Mouse (Mus musculus) ES-CJ7 (cell line): ENCODE measurements at regions not wholly inside any gene's neighbourhood (a gene's known extent, or its start where the extent isn't known, plus 50 kb on each side); places are given as distances from the start of the nearest gene placed in this dataset.

Experiments
- DNase-seq: peaks from one replicate; pipeline ENCODE4 v3.0.0; 2011; ENCODE audit warnings: low read depth, low spot score

DNA sequence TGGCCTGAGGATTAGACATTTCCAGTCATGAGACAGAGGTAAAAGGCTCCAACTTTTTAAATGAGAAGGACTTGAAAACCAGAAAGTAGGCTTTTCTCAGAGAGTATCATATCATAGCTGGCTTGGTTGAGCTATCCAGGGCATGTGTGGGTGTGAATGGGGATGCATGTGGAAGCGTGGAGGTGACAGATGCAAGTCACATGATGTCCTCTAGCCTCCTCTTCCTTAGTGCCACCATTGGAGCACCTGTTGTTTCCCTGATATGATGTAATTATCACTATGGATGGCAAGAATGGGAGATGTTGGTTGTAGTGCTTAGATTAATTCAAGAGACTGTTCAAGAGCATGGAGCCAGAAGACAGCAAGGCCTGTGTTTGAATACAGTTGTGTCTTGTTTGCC is 510.0 kb downstream of the Ccdc171 start:
- no peak for DNase-seq

DNA sequence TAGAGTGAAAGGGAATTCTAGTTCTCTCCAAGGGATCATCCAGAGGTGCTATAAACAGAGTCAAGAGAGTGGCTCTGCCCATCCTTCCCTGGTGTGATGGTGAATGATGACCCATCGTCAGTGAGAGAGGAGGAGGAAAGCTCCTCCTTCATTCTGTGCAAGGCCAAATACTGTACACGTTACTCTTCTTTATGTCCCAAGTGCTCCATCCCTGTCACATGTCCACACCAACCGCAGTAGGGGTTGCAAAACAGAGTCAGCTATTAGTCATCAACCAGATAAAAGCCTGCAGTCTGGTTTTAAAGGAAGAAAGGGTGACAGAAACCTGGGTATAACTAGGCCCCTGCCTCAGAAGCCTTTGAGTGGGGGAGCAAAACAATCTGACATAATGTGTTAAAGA is 512.2 kb downstream of the Ccdc171 start:
- no peak for DNase-seq

DNA sequence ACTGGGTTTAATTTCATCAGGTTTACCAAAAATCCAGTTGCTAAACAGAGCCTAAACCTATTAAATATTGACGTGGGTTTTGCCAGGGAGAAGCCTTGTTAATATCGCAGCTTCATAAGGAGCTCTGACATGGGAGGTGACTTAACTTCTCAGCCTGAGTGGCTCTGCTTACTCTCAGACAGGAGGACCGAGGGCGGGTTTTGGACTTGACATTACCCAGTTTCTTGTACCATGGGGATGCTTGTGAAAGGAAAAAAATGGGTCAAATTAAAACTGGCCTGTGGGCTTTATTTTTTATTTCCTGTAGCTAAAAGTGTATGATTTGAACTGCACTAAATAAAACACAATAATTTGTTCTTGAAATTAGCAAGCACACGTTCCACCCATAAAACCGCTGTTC is 524.9 kb downstream of the Ccdc171 start:
- no peak for DNase-seq

DNA sequence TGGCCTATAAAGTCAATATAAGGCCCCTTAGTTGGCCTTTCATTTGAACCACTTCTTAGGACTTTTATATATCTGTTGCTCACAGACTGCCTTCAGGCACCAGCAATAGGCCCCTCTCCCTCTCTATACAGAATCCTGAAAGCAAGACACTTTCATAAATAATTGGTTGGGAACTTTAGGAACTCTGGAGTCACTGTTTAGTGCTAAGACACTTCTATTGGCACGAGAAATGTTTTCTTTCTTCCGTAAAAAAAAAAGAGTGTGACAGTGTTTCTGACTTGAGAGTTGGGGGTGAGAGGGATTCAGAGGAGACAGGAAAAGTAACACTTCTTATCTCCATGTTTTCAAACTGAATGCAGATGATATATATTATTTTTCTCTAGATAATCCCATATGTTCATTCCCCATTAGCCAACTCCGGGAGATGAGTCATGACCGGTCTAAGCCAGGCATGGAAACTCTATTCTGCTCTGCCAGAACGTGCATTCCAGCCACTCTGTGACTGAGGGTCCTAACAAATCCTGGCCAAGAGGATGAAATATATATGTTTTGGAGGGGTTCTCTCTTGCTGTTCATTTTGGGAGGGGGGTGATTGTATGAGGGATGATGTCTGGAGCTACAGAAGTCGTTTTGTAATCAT is 531.6 kb downstream of the Ccdc171 start:
- no peak for DNase-seq

DNA sequence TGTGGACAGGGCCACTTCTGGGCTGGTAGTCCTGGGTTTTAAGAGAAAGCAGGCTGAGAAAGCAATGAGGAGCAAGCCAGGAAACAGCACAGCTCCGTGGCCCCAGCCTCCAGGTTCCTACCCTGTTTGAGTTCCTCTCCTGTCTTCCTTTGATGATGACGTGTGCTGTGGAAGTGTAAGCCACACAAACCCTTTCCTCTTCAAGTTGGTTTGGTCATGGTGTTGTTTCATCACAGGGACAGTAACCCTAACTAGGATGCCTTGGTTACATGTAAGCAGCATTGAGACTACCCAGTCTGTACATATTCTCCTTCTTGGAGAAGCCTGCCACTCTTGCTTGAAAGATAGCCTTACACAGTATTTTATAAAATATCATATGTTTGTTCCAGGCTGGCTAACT is 534.8 kb downstream of the Ccdc171 start:
- no peak for DNase-seq

DNA sequence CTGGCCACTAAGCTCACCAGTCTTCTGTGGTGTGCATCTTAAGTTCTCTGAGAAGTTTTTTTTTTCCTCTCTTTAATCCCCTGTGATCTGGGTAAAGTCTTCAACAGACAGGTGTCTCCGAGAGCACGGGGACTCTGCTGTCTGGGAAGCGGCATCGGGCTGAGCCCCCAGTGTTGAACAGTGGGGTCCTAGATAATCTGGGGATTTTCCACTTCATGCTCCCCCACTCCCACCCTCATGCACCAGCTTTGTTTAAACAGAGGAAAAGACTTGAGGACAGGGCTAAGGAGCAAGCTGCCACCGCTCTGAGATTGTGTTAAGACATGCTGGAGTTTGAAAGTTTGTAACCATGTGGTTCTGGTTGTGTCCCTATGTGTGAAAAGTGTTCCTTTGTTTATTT is 538.4 kb downstream of the Ccdc171 start:
- DNase-seq, result no peak

DNA sequence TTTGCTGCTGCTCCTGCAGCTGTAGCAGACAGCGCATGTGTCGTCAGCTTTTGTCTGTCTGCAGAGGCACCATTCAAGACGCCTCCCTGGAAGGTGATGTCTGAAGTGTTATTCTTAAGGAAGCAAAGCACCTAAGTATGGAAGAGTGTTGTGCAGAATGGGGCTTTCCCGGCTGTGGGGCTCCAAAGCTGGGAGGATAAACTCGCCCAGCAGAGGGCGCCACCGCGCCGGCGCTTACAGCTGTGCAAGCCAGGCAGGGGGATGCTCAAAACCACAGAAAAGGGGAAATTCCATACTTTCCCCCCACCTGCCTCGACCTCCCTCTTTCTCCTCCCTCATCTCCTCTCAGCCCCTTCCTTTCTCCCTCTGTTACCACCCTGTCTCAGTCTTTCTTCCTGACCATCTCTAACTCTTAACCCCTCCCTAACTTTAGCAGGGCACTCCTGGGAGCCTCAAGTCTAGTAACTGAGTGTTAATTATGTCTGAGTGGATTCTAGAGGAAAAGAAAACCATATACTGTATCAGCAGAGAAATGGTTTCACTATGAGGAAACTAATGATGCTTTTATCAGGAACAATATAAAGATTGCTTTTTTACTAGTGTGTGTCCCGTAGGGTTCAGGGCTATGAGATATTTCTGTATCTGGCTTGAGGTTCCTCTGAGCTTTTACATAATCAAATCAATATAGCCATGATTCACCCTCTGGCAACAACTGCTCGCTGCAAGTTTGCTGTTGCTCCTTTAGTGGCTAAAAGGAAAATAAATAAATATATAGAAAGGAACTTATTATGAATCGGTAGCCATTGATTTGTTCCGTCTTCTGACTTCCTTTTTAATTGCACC is 539.5 kb downstream of the Ccdc171 start:
- peak; percentile 69 for DNase-seq

DNA sequence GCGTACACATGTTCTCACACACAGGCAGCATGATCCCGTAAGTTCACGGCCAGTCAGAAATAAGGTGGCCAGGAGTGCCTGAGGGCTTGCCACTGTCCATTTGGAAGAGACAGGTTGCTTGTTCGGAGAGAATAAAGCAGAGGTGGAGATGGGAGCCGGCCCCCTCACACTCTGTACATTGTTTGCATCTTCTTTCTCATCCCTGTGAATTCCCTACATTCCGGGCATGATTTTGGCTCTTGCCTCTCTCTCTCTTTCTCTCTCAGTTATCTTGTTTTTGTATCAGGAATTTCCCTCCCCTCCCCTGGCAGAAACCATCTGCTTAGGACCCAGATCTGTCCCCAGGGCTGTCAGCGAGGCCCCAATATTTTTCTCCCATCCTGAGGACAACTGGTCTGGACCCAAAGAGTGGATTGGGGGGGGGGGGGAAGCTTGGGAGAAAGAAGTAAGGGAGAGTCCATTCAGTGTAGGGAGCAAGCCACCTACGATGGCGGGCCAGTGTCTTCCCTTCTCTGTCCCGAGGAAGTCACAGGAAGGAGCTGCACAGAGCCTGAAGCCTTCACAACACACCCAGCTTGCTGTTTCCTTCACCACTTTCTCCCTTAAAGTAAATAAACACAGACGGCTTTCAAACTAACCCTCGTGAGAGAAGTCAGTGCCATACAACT is 540.2 kb downstream of the Ccdc171 start:
- no peak for DNase-seq

DNA sequence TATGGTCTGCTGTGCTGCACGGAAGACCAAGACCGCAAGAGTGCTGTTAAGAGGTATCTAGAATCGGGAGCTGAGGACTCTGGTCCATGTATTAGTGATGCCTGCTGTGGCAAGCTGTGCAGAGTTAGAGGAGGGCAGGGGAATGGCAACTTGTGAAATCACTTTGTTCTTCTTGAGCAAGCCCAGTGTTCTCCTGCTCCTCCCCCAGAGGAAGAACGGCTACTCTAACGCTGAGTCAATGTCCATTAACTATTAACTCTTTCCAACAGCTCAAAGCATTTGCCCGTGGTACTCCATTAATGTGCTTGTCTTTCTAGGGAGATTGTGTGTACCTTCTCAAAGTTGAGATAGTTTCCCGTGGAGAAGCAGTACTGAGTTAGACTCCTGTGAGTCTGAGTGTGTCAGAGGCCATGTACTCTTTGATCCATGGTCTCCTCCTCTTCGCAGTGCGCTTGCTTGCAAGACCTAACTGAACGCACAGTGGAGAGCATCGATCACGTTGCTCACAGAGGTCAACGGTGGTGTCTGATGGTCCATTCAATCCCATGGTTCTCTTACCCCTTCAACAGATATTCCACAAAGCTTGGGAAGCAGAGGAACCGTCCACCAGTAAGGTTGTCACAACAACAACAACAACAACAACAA is 542.7 kb downstream of the Ccdc171 start:
- no peak for DNase-seq

DNA sequence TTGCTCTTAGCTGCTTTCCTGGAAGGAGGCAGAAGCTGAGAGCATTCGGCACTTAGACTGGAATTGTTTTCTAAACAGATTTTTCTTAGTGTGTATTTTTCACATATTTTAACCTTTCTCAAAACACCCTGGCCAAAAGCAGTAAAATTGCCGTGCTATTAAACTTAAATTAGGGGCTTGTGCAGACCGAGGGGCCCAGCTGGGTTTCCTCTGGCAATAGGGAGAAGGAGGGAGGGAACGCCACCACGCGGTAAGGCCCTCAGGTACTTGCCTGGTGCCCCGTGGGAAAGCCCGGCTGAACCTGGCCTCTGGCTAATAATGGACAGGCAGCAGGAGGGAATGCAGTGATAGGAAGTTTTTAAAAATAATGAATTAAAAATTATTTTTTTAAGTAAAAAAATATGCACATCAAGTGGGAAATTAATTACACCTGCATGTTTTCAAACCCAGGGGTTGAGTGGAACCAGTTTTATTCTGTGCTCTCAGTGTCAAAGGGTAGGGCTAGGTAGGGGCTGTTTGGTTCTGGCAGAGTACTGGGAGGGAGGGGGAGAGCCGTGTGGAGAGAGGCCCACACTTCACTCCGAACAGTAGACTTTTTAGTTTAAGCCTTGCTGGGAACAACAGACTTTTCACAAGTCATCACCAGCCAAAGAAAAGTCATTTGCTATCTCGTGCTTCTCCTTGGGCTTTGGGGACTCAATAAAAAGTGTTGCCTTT is 543.8 kb downstream of the Ccdc171 start:
- DNase-seq, result no peak

DNA sequence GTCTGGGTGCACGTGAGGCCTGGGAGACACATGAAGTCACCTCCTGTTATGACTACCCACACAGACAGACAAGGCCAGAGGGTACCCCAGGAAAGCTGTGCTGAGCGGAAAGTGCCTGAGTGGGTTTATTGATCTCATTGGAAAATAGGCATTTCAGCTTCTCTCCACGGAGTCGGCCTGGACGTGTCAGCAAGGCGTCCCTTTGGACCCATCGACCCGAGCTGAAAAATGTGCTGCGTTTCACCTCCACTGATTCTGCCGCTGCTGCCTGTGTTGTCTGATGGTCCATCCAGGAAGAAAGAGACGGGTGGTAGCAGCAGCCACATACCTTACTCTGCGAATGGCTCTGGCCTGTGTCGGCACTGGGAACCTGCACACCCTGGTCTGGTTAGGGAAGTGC is 544.3 kb downstream of the Ccdc171 start:
- DNase-seq, result peak; percentile 4

DNA sequence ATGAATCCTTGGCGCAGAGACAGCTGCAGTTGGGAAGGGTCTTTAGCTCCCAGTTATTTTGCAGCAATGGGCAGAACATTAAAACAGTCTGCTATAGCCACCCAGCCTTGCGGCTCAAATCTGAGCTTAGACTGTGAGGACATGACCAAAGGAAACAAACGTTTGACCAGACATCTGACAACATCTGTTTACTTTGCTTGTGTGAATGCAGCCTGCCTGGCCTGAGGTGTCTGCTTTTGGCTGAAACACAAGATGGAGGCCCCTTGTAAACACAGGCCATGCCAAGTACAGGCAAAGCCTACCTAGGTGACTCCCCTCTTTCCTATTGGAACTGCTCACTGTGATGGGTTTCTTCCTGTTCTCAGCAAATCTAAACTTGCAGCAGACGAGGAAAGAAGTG is 544.7 kb downstream of the Ccdc171 start:
- no peak for DNase-seq

DNA sequence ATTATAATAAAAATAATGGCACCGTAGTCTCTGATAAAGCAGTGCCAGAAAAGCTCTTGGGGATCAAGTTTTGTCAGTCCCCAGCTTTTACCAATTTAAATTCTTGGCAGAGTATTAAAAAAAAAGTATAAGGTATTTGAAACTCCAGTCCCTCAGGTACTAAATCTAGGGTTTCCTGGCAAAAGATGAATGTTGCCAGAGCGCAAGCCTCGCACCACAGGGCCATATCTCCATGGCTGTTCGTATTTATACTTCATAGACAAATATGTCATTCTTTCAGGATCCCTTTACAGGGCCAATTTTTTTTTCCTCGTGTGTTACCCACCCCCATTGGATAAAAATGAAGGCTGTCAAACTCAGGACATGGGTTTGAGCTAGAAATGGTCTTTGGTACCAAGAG is 546.8 kb downstream of the Ccdc171 start:
- DNase-seq, result no peak

DNA sequence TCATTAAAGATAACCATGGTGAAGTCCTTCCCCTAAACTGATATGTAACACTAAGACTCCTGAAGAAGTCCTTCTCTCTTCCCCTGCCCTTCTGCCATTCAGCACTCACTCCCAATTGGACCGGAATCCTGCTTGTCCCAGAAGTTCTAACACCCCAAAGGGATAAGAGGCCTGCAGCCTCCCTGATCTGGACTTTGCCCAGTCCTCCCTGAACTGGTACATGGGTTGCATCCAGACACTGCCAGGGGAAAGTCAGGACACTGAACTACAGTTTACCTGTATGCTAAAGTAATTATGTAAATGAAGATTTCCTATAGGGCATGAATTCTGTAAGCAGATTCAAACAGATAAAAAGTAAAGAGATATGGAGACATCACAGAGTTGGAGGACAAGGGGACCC is 551.2 kb downstream of the Ccdc171 start:
- no peak for DNase-seq

DNA sequence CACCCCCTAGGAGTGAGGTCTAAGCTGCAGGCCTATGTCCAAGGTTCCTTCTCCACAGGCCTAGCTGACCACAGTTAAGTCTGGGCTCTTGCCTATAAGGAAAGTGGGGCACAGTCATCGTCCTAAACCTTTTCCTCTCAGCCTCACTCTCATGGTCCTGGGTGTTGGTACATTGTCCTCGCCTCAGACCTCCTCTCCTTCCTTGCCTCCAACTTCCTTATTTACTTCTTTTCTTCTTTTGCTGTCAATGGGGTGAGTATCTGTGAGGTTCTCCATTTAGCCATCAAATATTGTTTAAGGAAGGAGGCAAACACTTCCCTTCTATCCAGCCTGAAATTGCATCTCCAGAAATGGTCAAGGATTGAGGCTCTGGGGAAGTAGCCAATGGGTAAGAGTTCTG is 554.2 kb downstream of the Ccdc171 start:
- no peak for DNase-seq

DNA sequence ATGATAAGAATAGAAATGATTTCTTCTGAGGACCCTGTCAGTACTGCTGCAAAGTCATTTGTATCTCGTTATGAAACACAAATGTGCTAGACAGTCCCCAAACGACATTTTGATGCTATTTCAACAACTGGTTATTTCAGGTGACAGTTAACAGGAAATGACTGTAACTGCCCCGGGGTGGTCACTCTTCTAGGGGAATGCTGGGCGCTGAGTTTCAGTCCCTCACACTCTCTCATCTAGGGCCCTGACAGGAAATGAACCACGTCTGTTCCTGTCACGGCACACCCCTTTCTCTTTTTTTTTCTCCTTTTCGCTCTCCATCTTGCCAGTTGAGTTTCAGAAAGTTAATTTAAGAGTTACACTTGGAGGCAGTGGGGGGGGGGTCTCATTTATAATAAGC is 556.2 kb downstream of the Ccdc171 start:
- DNase-seq, result no peak

DNA sequence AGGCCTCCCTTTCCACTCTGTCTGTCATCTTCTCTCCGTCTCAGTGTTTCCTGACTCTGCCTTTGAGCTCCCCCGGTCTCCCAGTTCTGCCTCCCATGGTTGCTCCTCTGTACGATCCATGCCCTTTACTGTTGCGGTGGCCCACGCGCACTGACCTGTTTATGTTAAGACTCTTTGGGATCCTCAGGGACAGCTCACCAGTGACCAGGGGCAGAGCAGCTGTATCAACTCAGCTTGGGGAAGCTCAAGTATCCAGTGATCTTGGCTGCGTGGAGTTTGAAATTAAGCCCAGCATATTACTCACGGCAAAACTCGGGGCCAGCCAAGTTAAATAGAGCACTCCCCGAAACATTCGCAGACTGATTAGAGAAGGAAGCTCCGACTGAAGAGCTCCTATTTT is 562.8 kb downstream of the Ccdc171 start:
- DNase-seq, result no peak

DNA sequence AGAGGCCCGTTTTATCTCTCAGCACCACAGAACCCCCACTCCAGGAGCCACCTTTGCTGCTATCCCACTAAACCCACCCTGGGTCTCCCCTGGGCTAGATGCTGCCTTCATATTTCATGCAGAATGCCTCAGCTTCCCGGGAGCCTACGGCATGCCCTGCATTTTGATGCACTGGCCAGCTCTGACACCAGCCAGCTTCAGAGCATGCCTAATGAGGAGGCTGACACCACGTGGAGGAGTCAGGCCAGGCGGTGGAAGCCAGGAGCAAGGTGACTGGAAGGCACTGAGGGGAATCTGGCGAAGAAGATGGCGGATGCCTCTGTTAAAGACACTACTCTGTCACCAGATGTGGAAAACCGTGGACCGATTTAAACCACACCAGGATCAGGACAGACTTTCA is 567.2 kb downstream of the Ccdc171 start:
- DNase-seq, result no peak

DNA sequence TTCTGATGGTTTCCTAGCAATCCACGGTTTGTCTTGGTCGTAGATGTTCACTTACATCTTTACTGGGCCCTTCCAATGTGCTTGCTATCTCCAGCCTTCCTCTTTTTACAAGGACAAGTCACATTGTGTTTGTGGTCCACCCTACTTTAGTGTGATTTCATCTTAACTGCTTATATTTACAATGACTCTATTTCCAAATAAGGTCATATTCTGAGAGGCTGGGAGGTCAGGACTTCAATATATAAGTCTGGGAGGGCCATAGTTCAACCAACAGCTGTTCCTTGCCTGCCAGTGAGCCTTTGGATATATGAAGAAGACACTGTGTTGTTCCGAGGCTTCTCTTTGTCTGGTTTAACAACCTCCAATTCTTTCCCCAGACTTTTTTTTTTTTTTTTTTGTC is 569.9 kb downstream of the Ccdc171 start:
- no peak for DNase-seq

DNA sequence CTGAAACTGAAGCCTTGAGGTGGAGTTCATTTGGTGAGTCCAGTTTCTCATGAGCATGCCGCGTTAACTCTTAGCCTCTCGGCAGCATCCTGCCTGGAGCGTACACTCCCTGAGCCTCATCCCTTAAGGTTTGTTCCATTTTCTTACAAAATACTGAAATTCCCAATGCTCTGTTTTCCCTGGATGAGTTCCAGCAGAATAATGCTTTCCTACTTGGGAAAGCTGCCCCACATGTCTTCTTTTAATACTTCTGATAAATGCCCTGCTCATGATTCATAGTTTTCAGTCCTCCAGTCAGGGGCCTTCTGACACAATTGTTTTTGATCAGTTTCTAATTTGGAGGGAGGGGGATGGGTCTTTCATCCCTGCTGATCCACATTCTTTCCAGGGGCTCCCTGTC is 570.7 kb downstream of the Ccdc171 start:
- no peak for DNase-seq

DNA sequence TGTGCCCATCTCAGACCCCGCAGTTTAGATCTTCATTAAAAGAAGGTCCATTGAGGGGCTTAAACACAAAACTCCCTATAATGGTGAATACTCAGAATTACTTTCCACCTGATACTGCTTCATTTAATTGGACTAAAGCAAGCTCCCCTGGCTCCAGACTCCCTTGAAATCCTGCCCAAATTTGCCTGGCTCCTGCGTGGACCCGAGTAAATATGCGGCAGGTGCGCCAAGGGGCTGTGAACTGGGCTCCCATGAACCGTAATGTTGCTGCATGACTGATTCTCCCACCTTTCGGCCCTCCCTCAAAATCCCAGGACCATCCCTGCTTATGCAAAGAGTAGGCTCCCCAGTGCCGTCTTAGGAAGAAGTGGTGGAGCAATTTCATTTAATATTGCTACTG is 573.7 kb downstream of the Ccdc171 start:
- no peak for DNase-seq

DNA sequence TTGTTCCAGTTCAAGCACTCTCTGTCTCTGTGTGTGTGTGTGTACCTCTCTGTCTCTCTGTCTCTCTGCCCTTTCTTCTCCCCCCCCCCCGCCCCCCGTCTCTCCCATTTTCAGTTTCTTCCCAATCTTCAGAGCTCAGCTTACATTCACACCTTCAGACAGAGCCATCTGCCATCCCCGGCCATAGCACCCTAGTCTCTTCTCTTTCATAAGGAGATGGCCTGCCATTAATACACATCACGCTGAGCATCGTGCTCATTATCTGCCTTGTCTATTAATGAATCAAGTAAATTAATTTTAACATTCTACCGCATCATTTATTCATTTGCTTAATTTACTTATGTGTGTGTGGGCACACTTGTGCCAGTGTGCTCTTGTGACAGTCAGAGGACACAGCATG is 573.2 kb downstream of the Bnc2 start:
- no peak for DNase-seq
